Mouse (Mus musculus) small intestine, adult 2 months (tissue): ENCODE measurements around the gene Heg1. TPM values are rescaled to one million over a fixed set of nuclear protein-coding genes. Genes with fewer than 3 reads are reported as not detected.

Experiments
- H3K27ac ChIP-seq: fragments of 200-500 bp; 2 replicates; pipeline ENCODE4 v1.5.1; 2012; ENCODE audit warnings: low read depth, low read length, control low read depth, inconsistent platforms; ENCODE audit not compliant: insufficient read depth
- H3K27me3 ChIP-seq: fragments of 200-500 bp; 2 replicates; pipeline ENCODE4 v1.6.1; 2012; ENCODE audit warnings: mild to moderate bottlenecking, moderate library complexity, low read length, inconsistent platforms; ENCODE audit not compliant: control insufficient read depth, insufficient read depth
- H3K36me3 ChIP-seq: fragments of 200-500 bp; 2 replicates; pipeline ENCODE4 v1.6.1; 2012; ENCODE audit warnings: mild to moderate bottlenecking, low read length, control low read depth, inconsistent platforms; ENCODE audit not compliant: control insufficient read depth, insufficient read depth
- H3K4me1 ChIP-seq: fragments of 200-500 bp; 2 replicates; pipeline ENCODE4 v1.6.1; 2012; ENCODE audit warnings: low read length, inconsistent platforms, mixed read lengths; ENCODE audit not compliant: control insufficient read depth, insufficient read depth, insufficient read length
- H3K4me3 ChIP-seq: fragments of 200-500 bp; 2 replicates; pipeline ENCODE4 v1.5.1; 2012; ENCODE audit warnings: low read depth, mild to moderate bottlenecking, control low read depth, inconsistent platforms, low read length, moderate library complexity
- CTCF ChIP-seq: fragments of 200-500 bp; IDR thresholded peaks from 2 replicates; pipeline ENCODE4 v1.5.1; 2012; ENCODE audit warnings: low read depth, mild to moderate bottlenecking, control low read depth, inconsistent platforms, low read length, moderate library complexity, mixed read lengths; ENCODE audit not compliant: insufficient replicate concordance, insufficient read length; ENCODE audit errors: extremely low read depth
- POLR2A ChIP-seq: fragments of 200-500 bp; IDR thresholded peaks from 2 replicates; pipeline ENCODE4 v1.6.1; 2012; ENCODE audit warnings: low read depth, mild to moderate bottlenecking, control low read depth, inconsistent platforms, low read length, moderate library complexity
- WGBS: fragments of 180-500 bp; shearing (Covaris S2); methylation state at CpG from one replicate; pipeline ENCODE4 v1.1.7; 2018; 5-methylcytosine and 5-hydroxymethylcytosine counted together
- polyA plus RNA-seq: library from polyadenylated mRNA; depleted of rRNA; stranded (reverse); fragments of >200 nt; gene quantifications from 2 replicates; pipeline ENCODE4 v1.2.3, GENCODE M21; 2012

The Heg1 gene
- polyA plus RNA-seq, 1 experiment: 12.0 TPM

DNA sequence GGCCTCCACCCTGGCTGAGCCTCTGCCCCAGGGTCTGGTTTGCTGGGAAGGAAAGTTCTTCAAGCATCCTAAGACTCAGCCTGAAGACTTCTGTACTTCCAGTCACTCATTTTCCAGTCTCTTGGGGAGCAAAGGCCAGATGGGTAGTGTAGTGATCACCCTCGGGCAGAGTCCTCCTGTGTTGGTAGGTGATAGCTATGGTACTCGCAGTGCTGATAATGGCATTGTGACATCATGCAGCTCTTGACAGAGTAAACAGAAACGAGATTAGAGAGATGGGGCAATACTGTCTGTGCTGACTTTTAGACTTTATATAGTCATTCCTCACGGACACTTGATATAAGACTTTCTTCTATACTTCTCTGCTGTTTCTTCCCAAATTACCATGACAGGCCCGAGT lies 88.6 kb downstream of the Heg1 start:
- Histone ChIP-seq H3K4me1 (peaks cover 42% of the 10 kb centered on the region; the same call in 1 of the 2 replicates), H3K4me3 (no peak overlapping the region), H3K27me3 (no peaks in the 10 kb centered on the region), H3K27ac (peak overlapping the region; percentile 99), H3K36me3 (no peaks in the 10 kb centered on the region)
- TF ChIP-seq POLR2A: no peak
- TF ChIP-seq CTCF: no peak
- WGBS: 29% methylated on average over 5 of the region's 5 CpGs

DNA sequence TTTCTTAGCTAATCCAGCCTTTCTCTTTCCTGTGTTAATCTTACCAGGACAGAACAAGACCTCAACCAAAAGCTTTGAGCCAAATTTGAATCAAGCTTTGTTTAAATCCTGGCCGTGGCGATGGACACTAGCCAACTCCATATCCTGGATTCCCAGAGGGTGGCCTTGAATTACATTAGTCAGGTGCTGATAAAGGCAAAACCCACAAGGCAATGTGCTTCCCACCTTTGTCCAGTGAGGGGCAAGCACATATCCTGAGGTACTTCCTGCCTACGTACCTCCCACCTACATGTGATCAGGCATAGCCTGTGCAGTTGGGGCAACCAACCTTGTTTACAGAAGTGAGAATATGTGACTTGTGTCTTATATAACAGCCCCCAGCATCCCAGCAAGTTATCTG lies 90.8 kb downstream of the Heg1 start:
- TF ChIP-seq POLR2A: no peak
- no peak for TF ChIP-seq CTCF
- H3K4me1 ChIP-seq: peaks cover 34% of the 10 kb centered on the region; the same call in 1 of the 2 replicates
- H3K27ac ChIP-seq: peak overlapping the region; percentile 52
- no peaks in the 10 kb centered on the region for H3K27me3 ChIP-seq
- 21% methylated on average over 3 of the region's 3 CpGs for WGBS
- no peak overlapping the region for H3K4me3 ChIP-seq
- H3K36me3 ChIP-seq: no peaks in the 10 kb centered on the region

DNA sequence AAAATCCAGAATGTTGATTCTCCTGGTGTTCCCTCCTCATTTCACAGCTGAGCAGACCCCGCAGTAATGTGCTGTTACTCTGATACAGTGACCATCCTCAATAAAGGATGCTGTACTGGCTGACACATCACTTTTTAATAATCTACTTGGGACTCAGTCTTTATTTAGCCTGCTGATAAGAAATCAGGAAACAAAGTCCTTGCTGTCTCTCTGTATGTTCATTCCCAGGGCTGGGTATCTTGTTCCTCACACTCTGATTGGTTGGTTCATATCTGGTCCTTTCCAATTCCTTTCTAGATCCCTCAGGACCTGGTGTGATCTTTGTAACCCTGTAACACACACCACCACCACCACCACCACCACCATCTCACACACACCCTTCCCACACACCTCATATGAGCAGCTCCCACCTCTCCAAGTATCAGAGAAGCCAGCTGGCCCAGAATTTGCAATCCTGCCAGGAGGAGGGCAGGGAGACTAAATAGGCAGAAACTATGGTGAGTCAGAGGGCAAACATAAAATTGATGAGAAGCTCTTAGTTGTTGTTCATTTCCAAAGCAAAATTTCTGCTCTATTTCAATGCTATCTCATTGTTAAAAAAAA lies 91.7 kb downstream of the Heg1 start:
- WGBS: 18% methylated on average over 1 of the region's 1 CpGs
- peaks cover 33% of the 10 kb centered on the region; the same call in 1 of the 2 replicates for H3K4me1 ChIP-seq
- TF ChIP-seq POLR2A: no peak
- TF ChIP-seq CTCF: no peak
- no peaks in the 10 kb centered on the region for H3K36me3 ChIP-seq
- peak overlapping the region; percentile 98 for H3K27ac ChIP-seq
- no peak overlapping the region for H3K4me3 ChIP-seq
- no peaks in the 10 kb centered on the region for H3K27me3 ChIP-seq

DNA sequence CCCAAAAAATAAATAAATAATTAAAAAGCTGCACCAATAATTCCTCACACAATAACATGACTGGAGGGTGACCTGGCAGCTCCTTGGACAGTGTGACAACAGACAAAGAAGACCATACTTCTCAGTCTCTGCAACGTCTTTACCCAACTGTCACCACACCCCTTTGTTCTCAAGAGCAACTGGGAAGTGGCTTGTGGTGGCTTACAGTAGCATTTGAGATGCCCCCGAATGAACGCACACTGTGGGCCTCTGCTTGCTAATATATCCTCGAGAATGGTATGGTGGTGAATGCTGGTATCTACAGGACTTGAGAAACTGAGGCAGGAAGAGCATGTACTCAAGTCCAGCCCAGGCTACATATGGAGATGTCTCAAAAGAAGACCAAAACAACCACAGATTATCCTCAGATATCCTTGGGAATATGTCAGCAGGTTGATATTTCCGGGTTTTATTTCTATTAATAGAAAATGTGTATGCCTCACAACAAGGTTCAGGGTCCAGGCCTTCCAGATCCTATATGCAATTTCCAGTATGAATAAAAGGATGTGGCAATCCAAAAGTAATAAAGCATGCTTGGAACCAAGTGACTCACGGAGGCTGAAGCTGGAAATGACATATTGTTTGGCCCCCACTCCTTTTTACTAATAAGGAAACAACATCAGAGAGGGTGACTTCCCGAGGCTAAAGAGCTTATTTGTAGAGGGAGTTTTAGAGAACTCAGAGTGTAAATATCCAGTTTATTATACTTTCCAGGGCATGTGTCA lies 92.8 kb downstream of the Heg1 start:
- no peak overlapping the region for H3K4me3 ChIP-seq
- no peaks in the 10 kb centered on the region for H3K27me3 ChIP-seq
- WGBS: 26% methylated on average over 7 of the region's 7 CpGs
- peak overlapping the region; percentile 99 for H3K27ac ChIP-seq
- H3K4me1 ChIP-seq: peaks cover 38% of the 10 kb centered on the region; the same call in 1 of the 2 replicates
- TF ChIP-seq CTCF: no peak
- no peak for TF ChIP-seq POLR2A
- H3K36me3 ChIP-seq: no peaks in the 10 kb centered on the region

DNA sequence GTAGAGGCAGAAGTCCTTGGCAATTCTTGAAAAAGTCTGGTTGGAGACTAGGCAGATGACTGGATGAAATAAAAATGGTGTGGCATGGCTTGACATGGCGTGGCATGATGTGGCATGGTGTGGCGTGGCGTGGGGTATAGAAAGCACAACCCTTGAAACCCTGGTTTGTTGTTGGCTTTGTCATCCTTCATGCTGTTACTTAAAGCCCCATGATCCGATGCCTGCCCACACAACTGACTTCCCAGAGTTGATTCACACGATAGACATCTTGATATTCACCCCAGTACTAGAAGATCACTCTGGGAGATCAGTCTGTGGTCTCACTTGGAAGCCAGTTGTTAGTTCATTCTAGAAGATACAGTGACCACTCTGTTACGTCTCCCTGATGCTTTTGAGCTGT lies 93.4 kb downstream of the Heg1 start:
- no peaks in the 10 kb centered on the region for H3K27me3 ChIP-seq
- peaks cover 38% of the 10 kb centered on the region; the same call in 1 of the 2 replicates for H3K4me1 ChIP-seq
- H3K4me3 ChIP-seq: no peak overlapping the region
- H3K27ac ChIP-seq: peak overlapping the region; percentile 99
- WGBS: 83% methylated on average over 6 of the region's 6 CpGs
- no peak for TF ChIP-seq CTCF
- no peak for TF ChIP-seq POLR2A
- no peaks in the 10 kb centered on the region for H3K36me3 ChIP-seq

DNA sequence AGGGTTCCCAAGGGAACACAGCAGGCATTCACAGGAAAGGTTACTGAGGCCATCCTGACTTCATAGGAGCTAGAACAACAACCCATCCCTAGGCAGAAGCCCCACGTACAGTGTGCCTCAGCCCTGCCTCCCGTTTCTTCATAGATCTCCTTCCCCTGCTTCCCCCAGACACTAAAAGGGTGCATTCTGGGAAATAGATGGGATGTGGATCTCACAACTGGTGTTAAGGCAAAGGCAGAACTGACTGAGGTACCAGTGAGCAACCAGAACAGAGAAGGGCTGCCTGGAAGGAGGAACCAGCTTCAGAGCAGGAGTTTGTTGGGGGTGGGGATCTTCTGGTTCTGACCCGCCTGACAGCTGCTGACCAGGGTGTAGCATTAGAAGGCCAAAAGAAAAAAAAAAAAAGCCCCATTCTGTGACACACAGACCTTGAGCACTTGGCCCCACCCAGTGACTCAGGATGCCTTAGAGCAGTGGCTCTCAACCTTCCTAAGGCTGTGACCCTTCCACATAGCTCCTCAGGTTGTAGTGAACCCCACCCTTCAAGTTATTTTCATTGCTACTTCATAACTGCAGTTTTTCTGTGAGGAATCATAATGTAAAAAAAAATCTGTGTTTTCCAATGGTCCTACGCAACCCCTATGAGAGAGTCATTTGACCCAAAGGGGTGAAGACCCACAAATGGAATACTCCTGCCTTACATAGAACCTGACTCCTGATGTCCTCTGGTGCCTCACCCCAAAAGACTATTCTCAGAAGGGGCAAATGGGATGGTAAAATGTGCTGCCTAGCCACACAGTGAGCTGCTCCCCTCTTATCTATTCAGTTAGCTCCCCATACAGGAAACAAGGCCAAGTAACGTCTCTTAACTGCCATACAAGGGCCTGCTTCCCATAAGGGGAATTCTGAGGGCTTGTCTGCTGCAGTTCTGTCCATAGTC lies 97.9 kb downstream of the Heg1 start:
- no peaks in the 10 kb centered on the region for H3K36me3 ChIP-seq
- H3K27ac ChIP-seq: peak overlapping the region; percentile 96

DNA sequence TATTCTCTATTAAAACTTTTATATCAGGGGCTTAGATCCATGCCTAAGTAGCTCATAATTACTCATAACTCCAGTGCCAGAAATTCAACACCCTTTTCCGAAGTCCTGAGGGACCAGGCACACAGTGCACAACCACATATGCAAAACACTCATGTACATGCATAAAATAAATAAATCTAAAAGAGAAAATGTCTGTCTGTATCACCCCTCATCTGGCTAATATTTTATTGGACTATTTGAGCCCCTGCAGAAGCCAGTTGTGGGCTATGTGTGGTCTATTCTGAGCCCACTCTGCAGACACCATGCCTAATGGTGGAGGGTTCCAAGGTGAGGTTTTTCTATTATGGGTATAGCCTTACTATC lies 98.5 kb downstream of the Heg1 start:
- TF ChIP-seq CTCF (no peak), POLR2A (no peak)
- Histone ChIP-seq H3K27ac (peak overlapping the region; percentile 96), H3K4me1 (peaks cover 40% of the 10 kb centered on the region; the same call in 1 of the 2 replicates), H3K36me3 (no peaks in the 10 kb centered on the region), H3K27me3 (no peaks in the 10 kb centered on the region), H3K4me3 (no peak overlapping the region)
- WGBS: 30% methylated on average over 1 of the region's 1 CpGs

More for the DNA sequence above, 97.9 kb downstream of the Heg1 start:
- TF ChIP-seq POLR2A: no peak
- no peak for TF ChIP-seq CTCF
- Histone ChIP-seq H3K4me3 (no peak overlapping the region), H3K27me3 (no peaks in the 10 kb centered on the region), H3K4me1 (peaks cover 38% of the 10 kb centered on the region; the same call in 1 of the 2 replicates)
- WGBS: 60% methylated on average over 5 of the region's 5 CpGs
